Mouse (Mus musculus): ENCODE results near the gene Clec16a.

Gene Clec16a

GRCm38 (mm10) chr16:10642857-10643633 is 97.9 kb downstream of the Clec16a start:
- DNase-seq (ENCODE audit: low spot score in 2 of 2): no peak

DNA sequence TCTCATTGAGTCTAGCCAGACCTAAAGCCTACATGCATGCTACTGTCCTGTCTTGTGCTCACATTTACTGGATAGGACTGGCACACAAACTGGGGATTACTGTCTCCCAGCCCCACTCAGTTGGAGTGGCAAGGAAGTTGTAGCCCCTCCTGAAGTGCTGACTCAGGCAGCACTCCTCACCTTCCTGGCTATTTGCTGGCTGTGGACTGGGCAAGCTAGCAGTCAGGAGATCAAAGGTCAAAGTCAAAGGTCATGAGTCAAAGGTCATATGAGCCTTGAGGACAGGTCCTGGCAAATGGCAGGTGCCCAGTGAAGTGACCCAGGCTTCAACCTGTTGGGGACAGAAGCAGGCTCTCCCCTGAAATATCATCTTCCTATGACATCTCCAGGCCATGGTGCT is 99.1 kb downstream of the Clec16a start:
- DNase-seq (ENCODE audit: low spot score in 2 of 2): no peak

- DNase-seq (ENCODE audit: low spot score in 2 of 2): no peak
Measured at GRCm38 (mm10) chr16:10644731-10645130, 99.6 kb downstream of the Clec16a start.

DNA sequence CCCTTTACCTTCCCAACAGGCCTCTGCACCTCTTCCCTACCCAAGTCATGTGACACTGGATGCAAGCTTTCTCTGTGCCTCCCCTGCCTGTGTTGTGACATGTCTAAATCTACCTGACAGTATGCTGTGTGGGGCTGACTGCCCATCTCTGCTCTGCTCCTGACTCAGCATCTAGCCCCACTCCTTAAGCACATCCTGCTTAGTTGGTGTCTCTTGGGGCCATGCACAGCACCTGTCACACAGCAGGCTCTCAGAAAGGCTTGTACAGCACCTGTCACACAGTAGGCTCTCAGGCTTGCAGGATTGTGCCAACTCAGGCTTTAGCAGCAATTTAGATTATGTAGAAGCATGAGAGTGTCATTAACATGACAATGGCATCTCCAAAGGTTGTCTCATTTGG is 106.7 kb downstream of the Clec16a start:
- DNase-seq (ENCODE audit: low spot score in 2 of 2): no peak

- no peak for DNase-seq (ENCODE audit: low spot score in 2 of 2)
Measured at GRCm38 (mm10) chr16:10652935-10653334, 107.8 kb downstream of the Clec16a start.

DNA sequence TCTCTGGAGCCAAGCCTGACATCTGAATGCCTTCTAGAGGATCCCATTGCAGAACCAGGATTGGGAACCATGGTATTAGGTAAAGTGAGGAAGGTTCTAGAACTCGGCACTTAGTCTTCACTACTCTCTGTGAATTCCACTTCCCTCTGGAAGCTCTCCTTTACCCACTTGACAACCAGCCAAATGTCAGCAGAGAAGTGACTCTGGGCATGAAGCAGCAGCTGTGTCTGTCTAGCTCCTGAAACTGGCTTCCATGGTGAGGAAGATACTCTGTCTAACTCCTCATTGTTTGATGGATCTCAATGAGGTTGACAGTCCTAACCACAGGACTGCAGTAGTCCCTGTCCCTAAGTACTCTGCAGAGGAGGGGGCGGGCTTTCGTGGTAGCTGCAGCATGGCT is 110.1 kb downstream of the Clec16a start:
- no peak for DNase-seq (ENCODE audit: low spot score in 2 of 2)

GRCm38 (mm10) chr16:10655926-10656325 is 110.8 kb downstream of the Clec16a start:
- DNase-seq (ENCODE audit: low spot score in 2 of 2): no peak

DNA sequence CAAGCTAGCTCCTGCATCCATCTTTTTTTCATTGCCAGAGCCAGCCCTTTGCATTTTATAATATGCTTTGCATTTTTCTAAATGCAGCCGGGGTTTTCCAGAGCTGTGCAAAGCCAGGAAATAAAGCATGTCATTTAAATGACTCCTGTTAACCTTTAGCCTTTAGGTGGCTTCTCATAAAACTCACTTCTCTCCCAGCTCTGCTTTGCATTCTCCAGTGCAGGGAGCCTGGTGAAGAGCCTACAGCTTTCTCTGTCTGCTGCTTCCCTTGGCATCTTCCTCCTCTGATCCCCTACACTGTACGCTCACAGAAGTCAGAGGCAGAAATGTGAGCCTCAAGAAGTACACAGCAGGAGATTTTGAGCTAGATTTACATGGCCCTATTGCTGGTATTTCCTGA is 111.3 kb downstream of the Clec16a start:
- DNase-seq (ENCODE audit: low spot score in 2 of 2): no peak

DNA sequence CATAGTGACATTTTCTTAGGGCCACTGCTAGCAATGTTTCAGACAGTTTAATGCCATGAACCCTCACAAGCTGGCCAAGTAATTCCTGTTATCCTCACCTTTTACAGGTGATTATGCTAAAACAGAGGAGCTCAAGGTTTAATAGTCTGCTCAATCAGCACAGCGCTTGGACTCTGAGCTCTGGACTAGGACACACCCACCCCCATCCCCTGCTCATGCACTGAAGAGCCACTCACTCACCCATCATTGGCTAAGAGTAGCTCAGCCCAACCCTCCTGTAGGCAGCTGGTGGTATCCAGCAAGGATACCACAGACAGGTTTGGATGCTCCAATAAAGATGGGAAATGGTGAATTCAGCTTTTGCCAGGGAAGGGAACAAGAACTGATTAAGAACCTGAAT is 111.8 kb downstream of the Clec16a start:
- DNase-seq (ENCODE audit: low spot score in 2 of 2): no peak

DNA sequence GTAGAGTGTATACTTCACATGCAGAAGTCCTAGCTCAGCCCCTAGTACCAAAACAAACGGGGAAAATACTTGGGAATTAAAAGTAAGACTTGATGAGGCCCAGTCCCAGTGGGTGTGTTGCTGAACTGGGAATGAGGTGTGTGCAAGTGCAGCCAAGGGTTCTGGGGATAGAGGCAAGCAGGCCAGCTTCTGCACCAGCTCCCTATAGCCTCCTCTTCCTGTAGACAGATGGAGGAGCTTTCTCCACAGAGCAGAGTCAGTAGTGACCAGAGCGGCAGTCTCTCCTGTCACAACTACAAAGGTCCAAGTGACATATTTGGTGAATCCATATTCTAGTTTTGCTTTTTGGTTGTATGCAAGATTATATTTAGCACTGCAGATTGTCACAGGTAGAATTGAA is 114.1 kb downstream of the Clec16a start:
- DNase-seq (ENCODE audit: low spot score in 2 of 2): no peak

GRCm38 (mm10) chr16:10660526-10660925 is 115.4 kb downstream of the Clec16a start:
- DNase-seq (ENCODE audit: low spot score in 2 of 2): no peak

GRCm38 (mm10) chr16:10661385-10661784 is 116.2 kb downstream of the Clec16a start:
- DNase-seq (ENCODE audit: low spot score in 2 of 2): no peak

- DNase-seq (ENCODE audit: low spot score in 2 of 2): no peak
Measured at GRCm38 (mm10) chr16:10663890-10664731, 119.0 kb downstream of the Clec16a start.

GRCm38 (mm10) chr16:10664921-10665894 is 120.1 kb downstream of the Clec16a start:
- peak in 1 of 2 experiments; percentile 59 for DNase-seq (ENCODE audit: low spot score in 2 of 2)

GRCm38 (mm10) chr16:10666766-10667165 is 121.6 kb downstream of the Clec16a start:
- no peak for DNase-seq (ENCODE audit: low spot score in 2 of 2)

DNA sequence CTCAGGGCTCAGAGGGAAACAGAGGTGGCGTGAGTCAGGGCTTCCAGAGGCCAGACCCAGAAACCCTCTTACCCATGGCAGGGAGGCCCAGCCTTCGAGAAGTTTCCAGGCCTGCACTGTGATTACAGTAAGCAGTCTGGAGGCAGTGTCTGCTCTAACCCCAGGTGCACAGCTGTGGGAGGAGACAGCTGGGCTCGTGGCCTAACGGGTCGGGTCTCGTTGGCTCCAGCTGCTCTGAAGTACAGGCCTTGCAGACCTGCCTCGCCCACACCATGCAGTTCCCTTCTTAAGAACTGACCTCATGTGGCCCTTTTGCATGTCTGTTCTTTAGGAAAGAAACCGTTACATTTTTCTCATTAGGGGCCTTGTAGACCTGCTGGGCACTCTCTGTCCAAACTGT is 123.3 kb downstream of the Clec16a start:
- DNase-seq (ENCODE audit: low spot score in 2 of 2): peak in 1 of 2 experiments; percentile 29

DNA sequence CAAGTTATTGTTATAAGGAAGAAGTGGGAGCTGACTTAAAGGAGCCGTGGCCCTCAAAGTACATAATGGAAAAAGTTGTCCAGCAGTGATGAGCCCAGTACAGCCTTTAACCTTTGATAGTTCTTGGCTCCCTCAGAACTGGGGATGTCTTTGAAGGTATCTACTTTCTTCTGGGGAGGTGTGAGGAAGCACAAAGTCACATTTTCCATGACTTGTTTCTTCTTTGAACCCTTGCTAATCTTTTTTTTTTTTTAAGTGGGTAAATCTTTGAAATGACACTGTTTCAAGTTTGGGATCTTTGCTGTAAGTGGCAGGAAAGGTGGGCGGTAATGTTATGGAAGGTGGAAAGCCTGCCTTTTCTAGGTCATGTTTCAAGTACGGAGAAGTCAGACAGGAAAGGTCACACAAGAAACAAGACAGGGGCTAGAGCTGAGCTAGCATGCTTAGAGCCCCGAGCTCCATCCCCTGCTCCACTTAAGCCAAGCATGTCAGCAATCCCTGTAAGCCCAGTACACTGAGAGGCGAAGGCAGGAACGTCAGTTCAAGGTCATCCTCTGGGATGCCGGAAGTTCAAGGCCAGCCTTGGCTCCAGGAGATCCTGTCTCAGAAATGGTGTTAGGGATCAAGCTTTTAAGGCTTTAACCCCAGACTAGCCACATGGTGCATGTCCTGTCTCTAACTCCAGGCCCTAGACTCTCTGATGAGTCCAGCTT is 124.0 kb downstream of the Clec16a start:
- DNase-seq (ENCODE audit: low spot score in 2 of 2): no peak

- no peak for DNase-seq (ENCODE audit: low spot score in 2 of 2)
Measured at GRCm38 (mm10) chr16:10669936-10670335, 124.8 kb downstream of the Clec16a start.

- no peak for DNase-seq (ENCODE audit: low spot score in 2 of 2)
Measured at GRCm38 (mm10) chr16:10672490-10672889, 127.4 kb downstream of the Clec16a start.

DNA sequence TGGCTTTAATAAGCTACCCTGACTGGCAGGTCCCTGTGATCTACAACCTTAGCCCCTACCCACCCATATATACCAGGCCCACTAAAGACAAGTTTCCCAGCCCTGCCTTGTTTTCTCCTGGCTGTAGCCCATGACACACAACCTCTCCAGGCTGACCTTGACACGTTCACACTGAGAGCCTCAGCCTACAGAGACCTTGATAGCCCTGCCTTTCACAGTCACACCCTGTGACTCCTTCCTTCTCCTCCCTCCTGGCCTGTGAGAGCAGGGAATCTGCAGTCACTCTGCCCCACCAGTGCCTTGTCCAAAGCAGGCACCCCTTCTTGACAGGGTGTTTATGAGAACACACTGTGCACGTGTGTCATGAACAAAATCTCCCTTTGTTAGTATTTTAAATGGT is 128.9 kb downstream of the Clec16a start:
- no peak for DNase-seq (ENCODE audit: low spot score in 2 of 2)

- no peak for DNase-seq (ENCODE audit: low spot score in 2 of 2)
Measured at GRCm38 (mm10) chr16:10674957-10675356, 129.8 kb downstream of the Clec16a start.
